Mouse (Mus musculus) urinary bladder, adult 2 months (tissue): ENCODE data around the gene Nr2f2. TPM values are rescaled to one million over a fixed set of nuclear protein-coding genes. Genes with fewer than 3 reads are reported as not detected.

Experiments used
- DNase-seq: peaks from one replicate; pipeline ENCODE4 v3.0.0; 2022; ENCODE audit warnings: low spot score
- polyA plus RNA-seq: library from polyadenylated mRNA; depleted of rRNA; stranded (reverse); fragments of >200 nt; gene quantifications from 2 replicates; pipeline ENCODE4 v1.2.3, GENCODE M21; 2012

Nr2f2 gene
- polyA plus RNA-seq, 1 experiment, result 118 TPM

GRCm38 (mm10) chr7:70351981-70352560 lies 14.5 kb downstream of the Nr2f2 start:
- no peak for DNase-seq

GRCm38 (mm10) chr7:70350781-70351551 lies 15.6 kb downstream of the Nr2f2 start:
- peak; percentile 52 for DNase-seq

GRCm38 (mm10) chr7:70349981-70350670 lies 16.4 kb downstream of the Nr2f2 start:
- peak; percentile 34 for DNase-seq

GRCm38 (mm10) chr7:70348977-70349615 lies 17.4 kb downstream of the Nr2f2 start:
- no peak for DNase-seq

- no peak for DNase-seq
Observed at GRCm38 (mm10) chr7:70348064-70348976, 18.2 kb downstream of the Nr2f2 start.

GRCm38 (mm10) chr7:70347618-70347958 lies 18.9 kb downstream of the Nr2f2 start:
- peak; percentile 31 for DNase-seq

GRCm38 (mm10) chr7:70346951-70347617 lies 19.5 kb downstream of the Nr2f2 start:
- DNase-seq, result no peak

- DNase-seq, result no peak
Observed at GRCm38 (mm10) chr7:70346010-70346536, 20.5 kb downstream of the Nr2f2 start.

- DNase-seq, result no peak
Observed at GRCm38 (mm10) chr7:70343426-70343825, 23.1 kb downstream of the Nr2f2 start.

- no peak for DNase-seq
Observed at GRCm38 (mm10) chr7:70342771-70343170, 23.8 kb downstream of the Nr2f2 start.

- DNase-seq, result no peak
Observed at GRCm38 (mm10) chr7:70342076-70342475, 24.5 kb downstream of the Nr2f2 start.

GRCm38 (mm10) chr7:70339998-70340630 lies 26.4 kb downstream of the Nr2f2 start:
- no peak for DNase-seq

- no peak for DNase-seq
Observed at GRCm38 (mm10) chr7:70338265-70338640, 28.3 kb downstream of the Nr2f2 start.

GRCm38 (mm10) chr7:70337581-70338264 lies 28.8 kb downstream of the Nr2f2 start:
- no peak for DNase-seq

- no peak for DNase-seq
Observed at GRCm38 (mm10) chr7:70336571-70337240, 29.8 kb downstream of the Nr2f2 start.

GRCm38 (mm10) chr7:70336126-70336525 lies 30.4 kb downstream of the Nr2f2 start:
- DNase-seq, result no peak

GRCm38 (mm10) chr7:70335411-70335810 lies 31.1 kb downstream of the Nr2f2 start:
- no peak for DNase-seq

GRCm38 (mm10) chr7:70334836-70335235 lies 31.7 kb downstream of the Nr2f2 start:
- peak; percentile 75 for DNase-seq

GRCm38 (mm10) chr7:70333851-70334250 lies 32.7 kb downstream of the Nr2f2 start:
- DNase-seq, result no peak
